Mouse (Mus musculus) liver, postnatal 0 days (tissue): ENCODE measurements at regions not wholly inside any gene's neighbourhood (a gene's known extent, or its start where the extent isn't known, plus 50 kb on each side); places are given as distances from the start of the nearest gene placed in this dataset.
A peak's percentile ranks its signal among the peaks of the same experiment; 100 is the strongest.
"Not testable (repeated sequence)": the region's sequence is repeated elsewhere in the genome, so short reads cannot be mapped to it uniquely, and the experiment has no call there.

Experiments used
- ATAC-seq: fragments of 200-750 bp; cut with Nextera tagmentation; 2 replicates; pipeline ENCODE4 v1.8.0; 2017; ENCODE audit warnings: mild to moderate bottlenecking, moderate library complexity
- DNase-seq: peaks from one replicate; pipeline ENCODE4 v3.0.0-alpha.2; 2016
- H3K27ac ChIP-seq: fragments of 300-500 bp; sonication (generic); 2 replicates; pipeline ENCODE4 v1.5.1; 2014; ENCODE audit warnings: antibody characterized with exemption, moderate library complexity, mild to moderate bottlenecking, low read depth
- H3K27me3 ChIP-seq: fragments of 300-500 bp; sonication (generic); 2 replicates; pipeline ENCODE4 v1.6.1; 2014; ENCODE audit warnings: low read length, control low read depth, mixed read lengths; ENCODE audit not compliant: insufficient read depth
- H3K36me3 ChIP-seq: fragments of 300-500 bp; sonication (generic); replicated peaks from 2 replicates; pipeline ENCODE4 v1.6.1; 2014; ENCODE audit warnings: mild to moderate bottlenecking, control low read depth, low read length, moderate library complexity, mixed read lengths; ENCODE audit not compliant: insufficient read depth
- H3K4me1 ChIP-seq: fragments of 300-500 bp; sonication (generic); 2 replicates; pipeline ENCODE4 v1.6.1; 2014; ENCODE audit warnings: antibody characterized with exemption, mild to moderate bottlenecking, control low read depth; ENCODE audit not compliant: insufficient read depth
- H3K4me2 ChIP-seq: fragments of 300-500 bp; sonication (generic); 2 replicates; pipeline ENCODE4 v1.6.1; 2014; ENCODE audit warnings: low read depth, mild to moderate bottlenecking, low read length, moderate library complexity, mixed read lengths
- H3K4me3 ChIP-seq: fragments of 300-500 bp; sonication (generic); 2 replicates; pipeline ENCODE4 v1.5.1; 2014; ENCODE audit warnings: low read depth, low read length
- H3K9ac ChIP-seq: fragments of 300-500 bp; sonication (generic); replicated peaks from 2 replicates; pipeline ENCODE4 v1.6.1; 2014; ENCODE audit warnings: mild to moderate bottlenecking, moderate library complexity
- H3K9me3 ChIP-seq: fragments of 300-500 bp; sonication (generic); 2 replicates; pipeline ENCODE4 v1.6.1; 2016; ENCODE audit warnings: mild to moderate bottlenecking, control low read depth, low read length, mixed read lengths
- CTCF ChIP-seq: sonication (generic); IDR thresholded peaks from 2 replicates; pipeline ENCODE4 v1.5.1; 2016; ENCODE audit warnings: antibody characterized with exemption, low read depth
- EP300 ChIP-seq: IDR thresholded peaks from 2 replicates; pipeline ENCODE4 v1.6.1; 2016; ENCODE audit warnings: antibody characterized with exemption, low read depth, mild to moderate bottlenecking
- WGBS: fragments of 180-500 bp; shearing (Covaris S2); extraction: QIAGEN DNeasy Blood & Tissue Kit; methylation state at CpG from one replicate; pipeline ENCODE4 v1.1.7; 2014; ENCODE audit not compliant: insufficient replicate concordance; 5-methylcytosine and 5-hydroxymethylcytosine counted together

DNA sequence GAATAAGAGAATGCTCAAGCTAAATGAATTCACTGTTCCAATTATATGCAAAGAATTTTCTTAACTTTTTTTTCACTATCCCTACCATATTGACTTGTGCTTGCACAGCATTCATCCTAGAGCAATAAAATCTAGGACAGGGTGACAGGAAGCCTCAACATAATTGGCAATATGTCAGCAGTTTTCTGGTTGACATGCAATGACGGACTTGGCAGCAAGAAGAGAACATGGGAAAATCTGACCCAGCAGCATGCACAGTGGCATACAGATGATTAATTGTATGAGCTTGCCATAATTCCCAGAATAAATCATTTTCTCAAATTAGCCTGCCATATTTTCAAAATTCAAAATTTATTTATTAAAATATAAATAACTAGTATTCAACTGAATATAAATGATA lies 152.7 kb downstream of the Amy2a5 start:
- Histone ChIP-seq H3K27ac (no peak overlapping the region), H3K4me2 (no peak overlapping the region), H3K4me3 (no peak overlapping the region), H3K4me1 (no peaks in the 10 kb centered on the region), H3K36me3 (no peaks in the 10 kb centered on the region), H3K9ac (no peak overlapping the region), H3K9me3 (no peaks in the 10 kb centered on the region; the same call in 1 of the 2 replicates), H3K27me3 (no peaks in the 10 kb centered on the region)
- TF ChIP-seq CTCF = no peak
- no peak for TF ChIP-seq EP300
- ATAC-seq = no peak
- no peak for DNase-seq
- WGBS = 58% methylated on average over 1 of the region's 1 CpGs

- H3K27me3 ChIP-seq, H3K9me3 ChIP-seq, H3K4me2 ChIP-seq, H3K4me1 ChIP-seq, H3K36me3 ChIP-seq, H3K4me3 ChIP-seq, H3K27ac ChIP-seq, DNase-seq, ATAC-seq, H3K9ac ChIP-seq: not testable (repeated sequence)
- WGBS = 62% methylated on average over 17 of the region's 21 CpGs
These were observed 167.8 kb downstream of the Amy2a5 start for GRCm38 (mm10) chr3:113090850-113091249.

DNA sequence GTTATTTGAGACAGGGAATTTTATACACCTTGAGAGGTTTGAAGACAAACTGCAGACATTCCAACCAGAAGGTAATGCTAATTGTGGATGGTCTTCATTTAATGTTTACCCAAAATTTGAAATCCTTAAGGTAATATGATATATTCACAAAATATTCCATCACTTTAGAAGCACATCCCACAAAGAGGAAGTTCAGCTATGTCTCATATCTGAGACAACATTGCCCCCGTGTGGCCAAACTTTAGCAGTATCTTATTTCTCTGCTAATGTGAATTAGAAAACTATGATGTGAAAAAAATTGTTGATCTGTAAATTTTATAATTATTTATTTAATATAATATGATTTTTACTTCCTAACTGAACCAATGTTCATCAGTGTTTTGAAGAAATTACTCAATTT lies 177.9 kb downstream of the Amy2a5 start:
- Histone ChIP-seq H3K4me1 (no peaks in the 10 kb centered on the region), H3K36me3 (no peaks in the 10 kb centered on the region), H3K27me3 (no peaks in the 10 kb centered on the region), H3K27ac (no peak overlapping the region), H3K9ac (no peak overlapping the region), H3K9me3 (no peaks in the 10 kb centered on the region), H3K4me2 (no peak overlapping the region), H3K4me3 (no peak overlapping the region)
- DNase-seq (peak; percentile 53), ATAC-seq (no peak)
- 0% methylated on average over 1 of the region's 1 CpGs for WGBS
- TF ChIP-seq EP300 = no peak
- TF ChIP-seq CTCF = peak; percentile 56
